Mouse (Mus musculus) embryonic facial prominence, embryonic 15.5 days (tissue): Measurements from ENCODE around the gene Mitd1. TPM values are rescaled to one million over a fixed set of nuclear protein-coding genes. Genes with fewer than 3 reads are reported as not detected.

Experiments
- ATAC-seq: fragments of 200-750 bp; cut with Nextera tagmentation; 2 replicates; pipeline ENCODE4 v1.8.0; 2017; ENCODE audit warnings: low read depth, moderate TSS enrichment; ENCODE audit not compliant: insufficient number of reproducible peaks, low FRiP score, low TSS enrichment
- H3K27ac ChIP-seq: fragments of 300-500 bp; sonication (generic); replicated peaks from 2 replicates; pipeline ENCODE4 v1.5.1; 2015; ENCODE audit warnings: mild to moderate bottlenecking, inconsistent platforms
- H3K27me3 ChIP-seq: fragments of 300-500 bp; sonication (generic); 2 replicates; pipeline ENCODE4 v1.6.1; 2015; ENCODE audit warnings: inconsistent platforms
- H3K36me3 ChIP-seq: fragments of 300-500 bp; sonication (generic); 2 replicates; pipeline ENCODE4 v1.6.1; 2015; ENCODE audit warnings: mild to moderate bottlenecking, inconsistent platforms
- H3K4me1 ChIP-seq: fragments of 300-500 bp; sonication (generic); 2 replicates; pipeline ENCODE4 v1.6.1; 2015; ENCODE audit warnings: inconsistent platforms
- H3K4me2 ChIP-seq: fragments of 300-500 bp; sonication (generic); replicated peaks from 2 replicates; pipeline ENCODE4 v1.6.1; 2015; ENCODE audit warnings: mild to moderate bottlenecking, inconsistent platforms
- H3K4me3 ChIP-seq: fragments of 300-500 bp; sonication (generic); replicated peaks from 2 replicates; pipeline ENCODE4 v1.5.1; 2015; ENCODE audit warnings: mild to moderate bottlenecking, inconsistent platforms
- H3K9ac ChIP-seq: fragments of 300-500 bp; sonication (generic); 2 replicates; pipeline ENCODE4 v1.6.1; 2015; ENCODE audit warnings: inconsistent platforms
- H3K9me3 ChIP-seq: fragments of 300-500 bp; sonication (generic); replicated peaks from 2 replicates; pipeline ENCODE4 v1.6.1; 2016; ENCODE audit warnings: inconsistent platforms
- WGBS: fragments of 180-500 bp; shearing (Covaris S2); methylation state at CpG from one replicate; pipeline ENCODE4 v1.1.7; 2015; 5-methylcytosine and 5-hydroxymethylcytosine counted together
- polyA plus RNA-seq: library from polyadenylated mRNA; unstranded; fragments of >200 nt; fragmentation: Nextera tagmentation; extraction: Ambion mirVana; gene quantifications from 2 replicates; pipeline ENCODE4 v1.2.1, GENCODE M21; 2015

The Mitd1 gene
- polyA plus RNA-seq: 23.5 and 23.8 TPM in 2 replicates

GRCm38 (mm10) chr1:37890025-37890652, at the start of gene Mitd1, which contains the start of gene Mrpl30:
TSS of gene Mitd1 (minus strand) at chr1:37890411.
TSS of gene Mrpl30 (plus strand) at chr1:37890477.
- peak; percentile 89 for ATAC-seq
- peak within 1 kb of the TSS; percentile 89 for H3K27ac ChIP-seq
- WGBS: under 1% methylated on average over 41 of the region's 41 CpGs
- peaks cover 17% of the 10 kb centered on the region for H3K4me1 ChIP-seq
- peak within 1 kb of the TSS; percentile 71 for H3K4me2 ChIP-seq
- peaks cover 13% of the 10 kb centered on the region for H3K36me3 ChIP-seq
- H3K9ac ChIP-seq: peak within 1 kb of the TSS; percentile 64
- peak within 1 kb of the TSS; percentile 78 for H3K4me3 ChIP-seq
- H3K27me3 ChIP-seq: no peaks in the 10 kb centered on the region
- no peaks in the 10 kb centered on the region for H3K9me3 ChIP-seq

- H3K36me3 ChIP-seq: no peaks in the 10 kb centered on the region
- no peaks in the 10 kb centered on the region for H3K27me3 ChIP-seq
- H3K4me1 ChIP-seq: no peaks in the 10 kb centered on the region
- 13% methylated on average over 3 of the region's 3 CpGs for WGBS
- no peak overlapping the region for H3K4me3 ChIP-seq
- no peaks in the 10 kb centered on the region for H3K9me3 ChIP-seq
- H3K9ac ChIP-seq: no peak overlapping the region
- 0 out of 2 replicates have a peak, but pooled peaks have one; percentile 39 for ATAC-seq
- no peak overlapping the region for H3K27ac ChIP-seq
- H3K4me2 ChIP-seq: no peak overlapping the region
These were observed 41.6 kb upstream of the Mitd1 start for GRCm38 (mm10) chr1:37931806-37932205.

GRCm38 (mm10) chr1:37925971-37926370, 35.8 kb upstream of the Mitd1 start:
- H3K27ac ChIP-seq: no peak overlapping the region
- no peaks in the 10 kb centered on the region for H3K27me3 ChIP-seq
- WGBS: 78% methylated on average over 8 of the region's 8 CpGs
- no peak for ATAC-seq
- H3K9me3 ChIP-seq: no peaks in the 10 kb centered on the region
- no peaks in the 10 kb centered on the region for H3K4me1 ChIP-seq
- no peak overlapping the region for H3K4me3 ChIP-seq
- H3K36me3 ChIP-seq: no peaks in the 10 kb centered on the region
- no peak overlapping the region for H3K9ac ChIP-seq
- no peak overlapping the region for H3K4me2 ChIP-seq

- 46% methylated on average over 8 of the region's 8 CpGs for WGBS
- no peak for ATAC-seq
- Histone ChIP-seq H3K36me3 (no peaks in the 10 kb centered on the region), H3K4me3 (no peak overlapping the region), H3K9ac (no peak overlapping the region), H3K4me2 (no peak overlapping the region), H3K4me1 (no peaks in the 10 kb centered on the region), H3K27ac (no peak overlapping the region), H3K9me3 (no peaks in the 10 kb centered on the region), H3K27me3 (no peaks in the 10 kb centered on the region)
These were observed 32.3 kb upstream of the Mitd1 start for GRCm38 (mm10) chr1:37922536-37922935.

GRCm38 (mm10) chr1:37918096-37918495, 27.9 kb upstream of the Mitd1 start:
- Histone ChIP-seq H3K27me3 (no peaks in the 10 kb centered on the region), H3K36me3 (no peaks in the 10 kb centered on the region), H3K9ac (no peak overlapping the region), H3K4me1 (no peaks in the 10 kb centered on the region), H3K9me3 (no peaks in the 10 kb centered on the region), H3K4me2 (no peak overlapping the region), H3K27ac (no peak overlapping the region), H3K4me3 (no peak overlapping the region)
- 67% methylated on average over 6 of the region's 6 CpGs for WGBS
- ATAC-seq: no peak

- ATAC-seq: no peak
- H3K4me2 ChIP-seq: no peak overlapping the region
- WGBS: 61% methylated on average over 13 of the region's 13 CpGs
- H3K9ac ChIP-seq: no peak overlapping the region
- H3K9me3 ChIP-seq: no peaks in the 10 kb centered on the region
- 0 out of 2 replicates have a peak, but pooled peaks cover under 1% of the 10 kb centered on the region for H3K27me3 ChIP-seq
- H3K36me3 ChIP-seq: no peaks in the 10 kb centered on the region
- no peak overlapping the region for H3K4me3 ChIP-seq
- no peak overlapping the region for H3K27ac ChIP-seq
- H3K4me1 ChIP-seq: no peaks in the 10 kb centered on the region
These were observed 27.5 kb upstream of the Mitd1 start for GRCm38 (mm10) chr1:37917666-37918065.

- WGBS: 71% methylated on average over 5 of the region's 5 CpGs
- Histone ChIP-seq H3K4me1 (no peaks in the 10 kb centered on the region), H3K4me3 (no peak within 1 kb of the TSS), H3K27ac (no peak within 1 kb of the TSS), H3K27me3 (0 out of 2 replicates have a peak, but pooled peaks cover 2% of the 10 kb centered on the region), H3K4me2 (no peak within 1 kb of the TSS), H3K9ac (no peak within 1 kb of the TSS), H3K9me3 (no peaks in the 10 kb centered on the region), H3K36me3 (no peaks in the 10 kb centered on the region)
- no peak for ATAC-seq
These were observed 26.2 kb upstream of the Mitd1 start, which contains the start of gene Lyg2 for GRCm38 (mm10) chr1:37916393-37916792. TSS of gene Lyg2 (minus strand) at chr1:37916493.

GRCm38 (mm10) chr1:37912751-37913150, 22.5 kb upstream of the Mitd1 start:
- no peak overlapping the region for H3K9ac ChIP-seq
- no peaks in the 10 kb centered on the region for H3K4me1 ChIP-seq
- H3K27ac ChIP-seq: no peak overlapping the region
- no peak overlapping the region for H3K4me2 ChIP-seq
- H3K9me3 ChIP-seq: no peaks in the 10 kb centered on the region
- ATAC-seq: no peak
- no peak overlapping the region for H3K4me3 ChIP-seq
- no peaks in the 10 kb centered on the region for H3K36me3 ChIP-seq
- H3K27me3 ChIP-seq: 0 out of 2 replicates have a peak, but pooled peaks cover 2% of the 10 kb centered on the region
- 73% methylated on average over 2 of the region's 2 CpGs for WGBS

- peaks cover 15% of the 10 kb centered on the region for H3K36me3 ChIP-seq
- no peak overlapping the region for H3K4me3 ChIP-seq
- H3K9me3 ChIP-seq: no peaks in the 10 kb centered on the region
- H3K27me3 ChIP-seq: no peaks in the 10 kb centered on the region
- no peak overlapping the region for H3K9ac ChIP-seq
- no peak overlapping the region for H3K4me2 ChIP-seq
- H3K4me1 ChIP-seq: no peaks in the 10 kb centered on the region
- no peak for ATAC-seq
- no peak overlapping the region for H3K27ac ChIP-seq
- WGBS: 36% methylated on average over 6 of the region's 6 CpGs
These were observed 13.0 kb upstream of the Mitd1 start for GRCm38 (mm10) chr1:37903178-37903577.

- ATAC-seq: peak; percentile 57
- peaks cover 36% of the 10 kb centered on the region for H3K36me3 ChIP-seq
- no peak overlapping the region for H3K4me3 ChIP-seq
- no peaks in the 10 kb centered on the region for H3K9me3 ChIP-seq
- no peak overlapping the region for H3K4me2 ChIP-seq
- no peak overlapping the region for H3K27ac ChIP-seq
- H3K27me3 ChIP-seq: no peaks in the 10 kb centered on the region
- H3K9ac ChIP-seq: no peak overlapping the region
- 61% methylated on average over 6 of the region's 6 CpGs for WGBS
- H3K4me1 ChIP-seq: no peaks in the 10 kb centered on the region
These were observed 10.1 kb upstream of the Mitd1 start for GRCm38 (mm10) chr1:37900288-37900687.

GRCm38 (mm10) chr1:37899816-37900215, 9.6 kb upstream of the Mitd1 start:
- Histone ChIP-seq H3K9ac (no peak overlapping the region), H3K4me3 (no peak overlapping the region), H3K4me2 (no peak overlapping the region), H3K9me3 (no peaks in the 10 kb centered on the region), H3K27ac (no peak overlapping the region), H3K36me3 (peaks cover 40% of the 10 kb centered on the region), H3K27me3 (no peaks in the 10 kb centered on the region), H3K4me1 (no peaks in the 10 kb centered on the region)
- 76% methylated on average over 4 of the region's 4 CpGs for WGBS
- ATAC-seq: no peak

GRCm38 (mm10) chr1:37894606-37895005, 4.4 kb upstream of the Mitd1 start:
- no peak overlapping the region for H3K27ac ChIP-seq
- H3K4me1 ChIP-seq: peaks cover 11% of the 10 kb centered on the region
- H3K9me3 ChIP-seq: no peaks in the 10 kb centered on the region
- no peak for ATAC-seq
- H3K36me3 ChIP-seq: peaks cover 43% of the 10 kb centered on the region
- no peak overlapping the region for H3K4me3 ChIP-seq
- no peak overlapping the region for H3K9ac ChIP-seq
- H3K27me3 ChIP-seq: no peaks in the 10 kb centered on the region
- no peak overlapping the region for H3K4me2 ChIP-seq
